Mouse (Mus musculus): ENCODE results near the gene Lcor. TPM values are rescaled to one million over a fixed set of nuclear protein-coding genes. Genes with fewer than 3 reads are reported as not detected.

Gene Lcor
- 19.4 and 22.9 TPM in 2 replicates for polyA plus RNA-seq (2015; fragmentation: Nextera tagmentation; extraction: Ambion mirVana)

- 0% methylated on average over 85 of the region's 92 CpGs for WGBS
- peak within 1 kb of the TSS; percentile 69 for H3K4me2 ChIP-seq
- peak within 1 kb of the TSS; percentile 95 for H3K4me3 ChIP-seq (replicated peaks)
- peak within 1 kb of the TSS; percentile 94 for H3K9ac ChIP-seq
- ATAC-seq (ENCODE audit: insufficient read depth, low FRiP score, low read depth): peak; percentile 96
- no peaks in the 10 kb centered on the region for H3K27me3 ChIP-seq (replicated peaks)
- H3K9me3 ChIP-seq: no peaks in the 10 kb centered on the region
- peaks cover 7% of the 10 kb centered on the region for H3K4me1 ChIP-seq
- peak within 1 kb of the TSS; percentile 100 for H3K27ac ChIP-seq
- no peaks in the 10 kb centered on the region for H3K36me3 ChIP-seq
Observed at GRCm38 (mm10) chr19:41482190-41482908, at the start of gene Lcor. TSS of gene Lcor (plus strand) at chr19:41482637.

- no peaks in the 10 kb centered on the region for H3K36me3 ChIP-seq
- H3K27ac ChIP-seq: no peak overlapping the region
- H3K9me3 ChIP-seq: no peaks in the 10 kb centered on the region
- no peaks in the 10 kb centered on the region for H3K27me3 ChIP-seq (replicated peaks)
- ATAC-seq (ENCODE audit: insufficient read depth, low FRiP score, low read depth): no peak
- H3K9ac ChIP-seq: no peak overlapping the region
- no peaks in the 10 kb centered on the region for H3K4me1 ChIP-seq
- no peak overlapping the region for H3K4me3 ChIP-seq (replicated peaks)
- 86% methylated on average over 10 of the region's 10 CpGs for WGBS
- H3K4me2 ChIP-seq: no peak overlapping the region
Observed at GRCm38 (mm10) chr19:41435366-41435765, 47.1 kb upstream of the Lcor start.

- WGBS: 93% methylated on average over 9 of the region's 9 CpGs
- ATAC-seq (ENCODE audit: insufficient read depth, low FRiP score, low read depth): no peak
Observed at GRCm38 (mm10) chr19:41436461-41436860, 46.0 kb upstream of the Lcor start.

GRCm38 (mm10) chr19:41438953-41439352 lies 43.5 kb upstream of the Lcor start:
- H3K4me3 ChIP-seq (replicated peaks): no peak overlapping the region
- no peak overlapping the region for H3K27ac ChIP-seq
- H3K36me3 ChIP-seq: no peaks in the 10 kb centered on the region
- no peak for ATAC-seq (ENCODE audit: insufficient read depth, low FRiP score, low read depth)
- no peaks in the 10 kb centered on the region for H3K9me3 ChIP-seq
- H3K4me1 ChIP-seq: no peaks in the 10 kb centered on the region
- WGBS: 87% methylated on average over 6 of the region's 6 CpGs
- H3K4me2 ChIP-seq: no peak overlapping the region
- H3K27me3 ChIP-seq (replicated peaks): no peaks in the 10 kb centered on the region
- no peak overlapping the region for H3K9ac ChIP-seq

More at GRCm38 (mm10) chr19:41436461-41436860, 46.0 kb upstream of the Lcor start:
- H3K4me3 ChIP-seq (replicated peaks): no peak overlapping the region
- no peaks in the 10 kb centered on the region for H3K36me3 ChIP-seq
- no peaks in the 10 kb centered on the region for H3K4me1 ChIP-seq
- no peaks in the 10 kb centered on the region for H3K9me3 ChIP-seq
- H3K9ac ChIP-seq: no peak overlapping the region
- H3K27ac ChIP-seq: no peak overlapping the region
- H3K4me2 ChIP-seq: no peak overlapping the region
- no peaks in the 10 kb centered on the region for H3K27me3 ChIP-seq (replicated peaks)

GRCm38 (mm10) chr19:41441446-41441845 lies 41.0 kb upstream of the Lcor start:
- Histone ChIP-seq H3K9ac (no peak overlapping the region), H3K4me3 (replicated peaks) (no peak overlapping the region)
- no peak for ATAC-seq (ENCODE audit: insufficient read depth, low FRiP score, low read depth)

GRCm38 (mm10) chr19:41441911-41442607 lies 40.4 kb upstream of the Lcor start:
- no peaks in the 10 kb centered on the region for H3K36me3 ChIP-seq
- H3K27me3 ChIP-seq (replicated peaks): no peaks in the 10 kb centered on the region
- 28% methylated on average over 20 of the region's 20 CpGs for WGBS
- no peak for ATAC-seq (ENCODE audit: insufficient read depth, low FRiP score, low read depth)
- no peaks in the 10 kb centered on the region for H3K9me3 ChIP-seq
- H3K4me1 ChIP-seq: no peaks in the 10 kb centered on the region
- peak overlapping the region; percentile 19 for H3K4me3 ChIP-seq (replicated peaks)
- peak overlapping the region; percentile 50 for H3K4me2 ChIP-seq
- no peak overlapping the region for H3K9ac ChIP-seq
- H3K27ac ChIP-seq: no peak overlapping the region

More at GRCm38 (mm10) chr19:41441446-41441845, 41.0 kb upstream of the Lcor start:
- Histone ChIP-seq H3K36me3 (no peaks in the 10 kb centered on the region), H3K4me1 (no peaks in the 10 kb centered on the region), H3K4me2 (no peak overlapping the region), H3K27ac (no peak overlapping the region), H3K27me3 (replicated peaks) (no peaks in the 10 kb centered on the region), H3K9me3 (no peaks in the 10 kb centered on the region)
- 42% methylated on average over 3 of the region's 3 CpGs for WGBS

GRCm38 (mm10) chr19:41442608-41442969 lies 39.8 kb upstream of the Lcor start:
- Histone ChIP-seq H3K9me3 (no peaks in the 10 kb centered on the region), H3K4me3 (replicated peaks) (peak overlapping the region; percentile 19), H3K36me3 (no peaks in the 10 kb centered on the region), H3K27me3 (replicated peaks) (no peaks in the 10 kb centered on the region), H3K27ac (no peak overlapping the region), H3K4me1 (no peaks in the 10 kb centered on the region), H3K4me2 (peak overlapping the region; percentile 50), H3K9ac (no peak overlapping the region)
- ATAC-seq (ENCODE audit: insufficient read depth, low FRiP score, low read depth): no peak
- WGBS: 20% methylated on average over 6 of the region's 6 CpGs

- Histone ChIP-seq H3K4me3 (replicated peaks) (no peak overlapping the region), H3K4me1 (no peaks in the 10 kb centered on the region), H3K27me3 (replicated peaks) (no peaks in the 10 kb centered on the region), H3K36me3 (no peaks in the 10 kb centered on the region), H3K9me3 (no peaks in the 10 kb centered on the region), H3K4me2 (0 out of 2 replicates have a peak overlapping the region, but pooled peaks have one; percentile 2), H3K27ac (no peak overlapping the region), H3K9ac (no peak overlapping the region)
- 50% methylated on average over 8 of the region's 8 CpGs for WGBS
- ATAC-seq (ENCODE audit: insufficient read depth, low FRiP score, low read depth): no peak
Observed at GRCm38 (mm10) chr19:41444491-41444890, 37.9 kb upstream of the Lcor start.

- H3K4me1 ChIP-seq: no peaks in the 10 kb centered on the region
- no peak overlapping the region for H3K9ac ChIP-seq
- 34% methylated on average over 10 of the region's 10 CpGs for WGBS
- H3K4me3 ChIP-seq (replicated peaks): no peak overlapping the region
- H3K27me3 ChIP-seq (replicated peaks): no peaks in the 10 kb centered on the region
- no peak for ATAC-seq (ENCODE audit: insufficient read depth, low FRiP score, low read depth)
- H3K4me2 ChIP-seq: 0 out of 2 replicates have a peak overlapping the region, but pooled peaks have one; percentile 2
- H3K27ac ChIP-seq: no peak overlapping the region
- H3K9me3 ChIP-seq: no peaks in the 10 kb centered on the region
- no peaks in the 10 kb centered on the region for H3K36me3 ChIP-seq
Observed at GRCm38 (mm10) chr19:41445013-41445610, 37.3 kb upstream of the Lcor start.

- WGBS: 33% methylated on average over 5 of the region's 5 CpGs
- Histone ChIP-seq H3K4me2 (no peak overlapping the region), H3K27ac (peak overlapping the region; percentile 7; the same call in 1 of the 2 replicates), H3K27me3 (replicated peaks) (no peaks in the 10 kb centered on the region), H3K36me3 (no peaks in the 10 kb centered on the region), H3K4me1 (no peaks in the 10 kb centered on the region), H3K9me3 (no peaks in the 10 kb centered on the region), H3K4me3 (replicated peaks) (no peak overlapping the region), H3K9ac (no peak overlapping the region)
- 0 out of 2 replicates have a peak, but pooled peaks have one; percentile 36 for ATAC-seq (ENCODE audit: insufficient read depth, low FRiP score, low read depth)
Observed at GRCm38 (mm10) chr19:41445723-41446122, 36.7 kb upstream of the Lcor start.

GRCm38 (mm10) chr19:41447166-41447565 lies 35.3 kb upstream of the Lcor start:
- H3K4me2 ChIP-seq: no peak overlapping the region
- H3K27me3 ChIP-seq (replicated peaks): no peaks in the 10 kb centered on the region
- ATAC-seq (ENCODE audit: insufficient read depth, low FRiP score, low read depth): no peak
- no peak overlapping the region for H3K27ac ChIP-seq
- 96% methylated on average over 2 of the region's 2 CpGs for WGBS
- no peaks in the 10 kb centered on the region for H3K36me3 ChIP-seq
- H3K4me1 ChIP-seq: 0 out of 2 replicates have a peak, but pooled peaks cover under 1% of the 10 kb centered on the region
- H3K9me3 ChIP-seq: no peaks in the 10 kb centered on the region
- no peak overlapping the region for H3K9ac ChIP-seq
- H3K4me3 ChIP-seq (replicated peaks): no peak overlapping the region

- H3K4me2 ChIP-seq: no peak overlapping the region
- no peaks in the 10 kb centered on the region for H3K36me3 ChIP-seq
- H3K9me3 ChIP-seq: no peaks in the 10 kb centered on the region
- no peak overlapping the region for H3K9ac ChIP-seq
- H3K27ac ChIP-seq: no peak overlapping the region
- H3K4me1 ChIP-seq: 0 out of 2 replicates have a peak, but pooled peaks cover 2% of the 10 kb centered on the region
- WGBS: 65% methylated on average over 2 of the region's 2 CpGs
- no peak for ATAC-seq (ENCODE audit: insufficient read depth, low FRiP score, low read depth)
- H3K4me3 ChIP-seq (replicated peaks): no peak overlapping the region
- no peaks in the 10 kb centered on the region for H3K27me3 ChIP-seq (replicated peaks)
Observed at GRCm38 (mm10) chr19:41447760-41448159, 34.7 kb upstream of the Lcor start.

All from stomach, embryonic 15.5 days (tissue).